Mouse (Mus musculus) spleen, adult 2 months (tissue): Measurements from ENCODE around the gene Olfr12.

Experiments
- CTCF ChIP-seq: fragments of 200-500 bp; IDR thresholded peaks from 2 replicates; pipeline ENCODE4 v1.5.1; 2011; ENCODE audit warnings: mild to moderate bottlenecking, inconsistent platforms; ENCODE audit not compliant: insufficient read depth, insufficient read length, insufficient replicate concordance; ENCODE audit errors: extremely low read depth
- POLR2A ChIP-seq: fragments of 200-500 bp; IDR thresholded peaks from 2 replicates; pipeline ENCODE4 v1.6.1; 2011; ENCODE audit warnings: low read depth, low read length, inconsistent platforms

DNA sequence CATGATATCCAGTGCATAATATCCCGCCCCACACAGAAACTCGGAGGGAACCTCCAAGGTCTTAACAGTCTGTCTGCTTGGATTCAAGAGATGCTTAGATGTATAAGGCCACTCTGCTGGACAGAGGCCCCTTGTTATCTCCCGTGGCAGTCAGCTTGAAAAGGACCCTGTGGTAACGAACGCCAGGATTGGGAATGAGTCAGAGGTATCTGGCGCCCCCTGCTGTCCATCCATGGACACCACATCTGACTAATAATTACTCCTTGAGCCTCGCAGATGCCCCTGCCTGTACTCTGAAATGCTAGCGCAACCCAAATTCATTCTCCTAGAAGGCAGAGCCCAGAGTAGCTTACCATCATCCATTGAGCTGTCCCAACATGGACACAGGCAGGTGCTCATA lies 30.2 kb downstream of the Olfr12 start:
- no peak for TF ChIP-seq POLR2A
- TF ChIP-seq CTCF: peak; percentile 52; the same call in 1 of the 2 replicates
